Mouse (Mus musculus) CH12.LX (cell line): ENCODE measurements around the gene Tmem221. TPM values are rescaled to one million over a fixed set of nuclear protein-coding genes. Genes with fewer than 3 reads are reported as not detected.

Source experiments
- DNase-seq: peaks from one replicate; pipeline ENCODE4 v3.0.0-alpha.2; 2013; ENCODE audit errors: extremely low read depth
- H3K27ac ChIP-seq: 2 replicates; pipeline ENCODE4 v1.5.1; 2012; ENCODE audit warnings: low read depth, mild to moderate bottlenecking, control low read depth, moderate library complexity; ENCODE audit not compliant: insufficient read depth
- H3K27me3 ChIP-seq: replicated peaks from 2 replicates; pipeline ENCODE3; 2012; ENCODE audit warnings: inconsistent platforms
- H3K36me3 ChIP-seq, 2 experiments: replicated peaks in 1 of 2; 2 replicates each; pipeline versions ENCODE3 to v1.6.1; 2012; ENCODE audit warnings: inconsistent platforms in 1 of 2, low read length in 1 of 2, mild to moderate bottlenecking in 1 of 2, mixed read lengths in 1 of 2, moderate library complexity in 1 of 2; ENCODE audit not compliant: control insufficient read depth in 1 of 2, insufficient read depth in 1 of 2
- H3K4me1 ChIP-seq, 2 experiments: 2 replicates each; pipeline ENCODE4 v1.6.1; 2012; ENCODE audit warnings: inconsistent platforms in 1 of 2, moderate library complexity in 1 of 2; ENCODE audit not compliant: insufficient read depth in 2 of 2, control insufficient read depth in 1 of 2
- H3K4me2 ChIP-seq: 2 replicates; pipeline ENCODE4 v1.6.1; 2012; ENCODE audit warnings: low read depth, mild to moderate bottlenecking, control low read depth; ENCODE audit not compliant: poor library complexity, insufficient read depth, severe bottlenecking
- H3K4me3 ChIP-seq, 3 experiments: fragments of 150-350 bp in 1 of 3; sonication (generic) in 1 of 3; replicated peaks in 1 of 3; 2 replicates each; pipeline versions ENCODE3 to v1.5.1; 2011 to 2012; ENCODE audit warnings: low read depth in 2 of 3, low read length in 2 of 3, mild to moderate bottlenecking in 2 of 3, moderate library complexity in 2 of 3, control low read depth in 1 of 3, improper control_type of control experiment in 1 of 3, inconsistent platforms in 1 of 3, mixed read lengths in 1 of 3; ENCODE audit not compliant: poor library complexity in 1 of 3
- H3K79me2 ChIP-seq: replicated peaks from 2 replicates; pipeline ENCODE4 v1.6.1; 2012; ENCODE audit warnings: mild to moderate bottlenecking, moderate library complexity; ENCODE audit not compliant: control insufficient read depth, poor library complexity, insufficient read depth, severe bottlenecking; ENCODE audit errors: extremely low read depth
- H3K9ac ChIP-seq: 2 replicates; pipeline ENCODE4 v1.6.1; 2012; ENCODE audit warnings: low read depth, mild to moderate bottlenecking, control low read depth, moderate library complexity; ENCODE audit not compliant: insufficient read depth
- H3K9me3 ChIP-seq: replicated peaks from 2 replicates; pipeline ENCODE3; 2012; ENCODE audit warnings: low read length, inconsistent platforms, mixed read lengths
- BHLHE40 ChIP-seq: IDR thresholded peaks from 2 replicates; pipeline ENCODE4 v1.6.1; 2011; ENCODE audit warnings: mild to moderate bottlenecking, low read depth, low read length, improper control_type of control experiment
- CHD1 ChIP-seq: IDR thresholded peaks from 2 replicates; pipeline ENCODE4 v1.6.1; 2012; ENCODE audit warnings: low read depth, low read length, improper control_type of control experiment, inconsistent platforms
- CHD2 ChIP-seq: IDR thresholded peaks from 2 replicates; pipeline ENCODE4 v1.6.1; 2011; ENCODE audit warnings: low read length, improper control_type of control experiment
- CTCF ChIP-seq, 2 experiments: IDR thresholded peaks in 1 of 2; conservative IDR thresholded peaks in 1 of 2; 2 replicates each; pipeline ENCODE4 v1.5.1; 2011 to 2012; ENCODE audit warnings: low read depth in 2 of 2, low read length in 2 of 2, improper control_type of control experiment in 1 of 2, inconsistent platforms in 1 of 2, mild to moderate bottlenecking in 1 of 2, moderate library complexity in 1 of 2
- EP300 ChIP-seq: IDR thresholded peaks from 2 replicates; pipeline ENCODE4 v1.6.1; 2011; ENCODE audit warnings: low read length, improper control_type of control experiment
- ETS1 ChIP-seq: conservative IDR thresholded peaks from 2 replicates; pipeline ENCODE4 v1.6.1; 2012; ENCODE audit warnings: low read depth, mild to moderate bottlenecking, inconsistent platforms, low read length, improper control_type of control experiment, moderate library complexity
- GABPA ChIP-seq: IDR thresholded peaks from 2 replicates; pipeline ENCODE4 v1.6.1; 2012; ENCODE audit warnings: low read depth, low read length, improper control_type of control experiment, inconsistent platforms; ENCODE audit not compliant: insufficient replicate concordance
- HCFC1 ChIP-seq: IDR thresholded peaks from 2 replicates; pipeline ENCODE4 v1.6.1; 2012; ENCODE audit warnings: low read depth, mild to moderate bottlenecking, inconsistent platforms, low read length, improper control_type of control experiment
- IRF4 ChIP-seq: IDR thresholded peaks from 2 replicates; pipeline ENCODE4 v1.6.1; 2014; ENCODE audit warnings: low read depth, mild to moderate bottlenecking, inconsistent platforms, low read length, improper control_type of control experiment
- JUN ChIP-seq: IDR thresholded peaks from 2 replicates; pipeline ENCODE4 v1.6.1; 2011; ENCODE audit warnings: low read depth, mild to moderate bottlenecking, low read length, improper control_type of control experiment, moderate library complexity; ENCODE audit not compliant: insufficient read depth
- JUND ChIP-seq: conservative IDR thresholded peaks from 2 replicates; pipeline ENCODE4 v1.6.1; 2011; ENCODE audit warnings: low read depth, low read length, improper control_type of control experiment
- KAT2A ChIP-seq: IDR thresholded peaks from 2 replicates; pipeline ENCODE4 v1.6.1; 2012; ENCODE audit warnings: low read length, improper control_type of control experiment, inconsistent platforms; ENCODE audit not compliant: insufficient replicate concordance
- MEF2A ChIP-seq: IDR thresholded peaks from 2 replicates; pipeline ENCODE4 v1.6.1; 2014; ENCODE audit warnings: low read depth, mild to moderate bottlenecking, inconsistent platforms, low read length, improper control_type of control experiment, borderline replicate concordance
- MXI1 ChIP-seq: IDR thresholded peaks from 2 replicates; pipeline ENCODE4 v1.6.1; 2011; ENCODE audit warnings: mild to moderate bottlenecking, low read depth, low read length, improper control_type of control experiment
- MYC ChIP-seq: IDR thresholded peaks from 2 replicates; pipeline ENCODE4 v1.6.1; 2011; ENCODE audit warnings: low read depth, mild to moderate bottlenecking, improper control_type of control experiment, low read length
- NELFE ChIP-seq: IDR thresholded peaks from 2 replicates; pipeline ENCODE4 v1.6.1; 2011; ENCODE audit warnings: low read depth, low read length, improper control_type of control experiment
- PAX5 ChIP-seq: IDR thresholded peaks from 2 replicates; pipeline ENCODE4 v1.6.1; 2012; ENCODE audit warnings: low read length, inconsistent platforms, mixed read lengths
- POLR2A ChIP-seq: IDR thresholded peaks from 2 replicates; pipeline ENCODE4 v1.6.1; 2011; ENCODE audit warnings: low read depth, mild to moderate bottlenecking, improper control_type of control experiment, low read length
- RAD21 ChIP-seq: IDR thresholded peaks from 2 replicates; pipeline ENCODE4 v1.6.1; 2011; ENCODE audit warnings: low read depth, mild to moderate bottlenecking, low read length, improper control_type of control experiment, moderate library complexity
- RCOR1 ChIP-seq: conservative IDR thresholded peaks from 2 replicates; pipeline ENCODE4 v1.6.1; 2012; ENCODE audit warnings: low read depth, mild to moderate bottlenecking, inconsistent platforms, low read length, improper control_type of control experiment
- SIN3A ChIP-seq: IDR thresholded peaks from 2 replicates; pipeline ENCODE4 v1.6.1; 2012; ENCODE audit warnings: low read length, improper control_type of control experiment, inconsistent platforms
- SMC3 ChIP-seq: IDR thresholded peaks from 2 replicates; pipeline ENCODE4 v1.6.1; 2011; ENCODE audit warnings: low read depth, low read length, improper control_type of control experiment
- TBP ChIP-seq: conservative IDR thresholded peaks from 2 replicates; pipeline ENCODE4 v1.6.1; 2011; ENCODE audit warnings: low read depth, low read length, improper control_type of control experiment
- TCF12 ChIP-seq: IDR thresholded peaks from 2 replicates; pipeline ENCODE4 v1.6.1; 2014; ENCODE audit warnings: low read depth, mild to moderate bottlenecking, inconsistent platforms, low read length, improper control_type of control experiment
- UBTF ChIP-seq: IDR thresholded peaks from 2 replicates; pipeline ENCODE4 v1.6.1; 2012; ENCODE audit warnings: low read depth, mild to moderate bottlenecking, inconsistent platforms, low read length, improper control_type of control experiment, moderate library complexity
- USF1 ChIP-seq: IDR thresholded peaks from 2 replicates; pipeline ENCODE4 v1.6.1; 2014; ENCODE audit warnings: low read depth, mild to moderate bottlenecking, inconsistent platforms, low read length, improper control_type of control experiment
- USF2 ChIP-seq: conservative IDR thresholded peaks from 2 replicates; pipeline ENCODE4 v1.6.1; 2011; ENCODE audit warnings: low read depth, low read length, improper control_type of control experiment
- ZC3H11A ChIP-seq: IDR thresholded peaks from 2 replicates; pipeline ENCODE4 v1.6.1; 2012; ENCODE audit warnings: low read depth, mild to moderate bottlenecking, inconsistent platforms, low read length, improper control_type of control experiment
- ZKSCAN1 ChIP-seq: IDR thresholded peaks from 2 replicates; pipeline ENCODE4 v1.6.1; 2012; ENCODE audit warnings: low read depth, inconsistent platforms, low read length, improper control_type of control experiment, borderline replicate concordance
- ZMIZ1 ChIP-seq: IDR thresholded peaks from 2 replicates; pipeline ENCODE4 v1.6.1; 2012; ENCODE audit warnings: low read depth, mild to moderate bottlenecking, inconsistent platforms, low read length, improper control_type of control experiment
- ZNF384 ChIP-seq: IDR thresholded peaks from 2 replicates; pipeline ENCODE4 v1.6.1; 2012; ENCODE audit warnings: low read depth, low read length, improper control_type of control experiment, inconsistent platforms
- dilution Hi-C: fragments of 300-500 bp; cut with MboI; formaldehyde crosslinking; loops from 2 replicates; pipeline ENCODE4 v1.14.3; 2020; ENCODE audit warnings: low sequenced_read_pairs; ENCODE audit not compliant: extremely low pct_unique_long_range_greater_than_20kb, extremely low pct_ligation_motif_present
- in situ Hi-C: fragments of 300-500 bp; cut with MboI; formaldehyde crosslinking; loops from 3 replicates; pipeline ENCODE4 v1.14.3; 2019; ENCODE audit warnings: low sequenced_read_pairs, low pct_ligation_motif_present, low pct_unique_long_range_greater_than_20kb, mixed read lengths
- polyA plus RNA-seq: library from polyadenylated mRNA; unstranded; fragments of >175 nt; gene quantifications from 2 replicates; pipeline ENCODE4 v1.2.1, GENCODE M21; 2012; ENCODE audit warnings: low read depth; ENCODE audit not compliant: insufficient read length
- total RNA-seq, 2 experiments: library from RNA; depleted of rRNA; stranded (reverse); fragments of 300-350 nt in 1 of 2; fragments of >200 nt in 1 of 2; gene quantifications; 2 replicates each; pipeline ENCODE4 v1.2.3; 2012 to 2014

Tmem221 gene
- total and polyA plus RNA-seq, 3 experiments: 0.51 TPM; not detected in 2

GRCm38 (mm10) chr8:71596384-71596783 lies 37.7 kb upstream of the Tmem221 start:
- Histone ChIP-seq H3K79me2 (peaks cover 20% of the 10 kb centered on the region), H3K27me3 (no peaks in the 10 kb centered on the region), H3K27ac (peak overlapping the region; percentile 98), H3K9ac (peak overlapping the region; percentile 15; the same call in 1 of the 2 replicates), H3K36me3 (peaks cover 10 to 45% of the 10 kb centered on the region in 2 experiments), H3K9me3 (no peaks in the 10 kb centered on the region), H3K4me2 (peak overlapping the region; percentile 40), H3K4me3 (peak overlapping the region; percentile 23 to 89 (median 46)), H3K4me1 (peaks cover 38 to 64% of the 10 kb centered on the region in 2 experiments)
- in situ Hi-C loops: no loop called here
- TF ChIP-seq CTCF (conservative IDR thresholded peaks at IDR 0.05 in 1 of 2, IDR thresholded peaks at IDR 0.05 in 1 of 2; ENCODE audit: low read depth in 2 of 2, low read length in 2 of 2) (peak in 1 of 2 experiments; percentile 42; a peak in 2 of 4 replicates), ZMIZ1 (0 out of 2 replicates have a peak, but pooled peaks have one; percentile 17), NELFE (no peak), SMC3 (no peak)
- DNase-seq: no peak
- dilution Hi-C loops: no loop called here

DNA sequence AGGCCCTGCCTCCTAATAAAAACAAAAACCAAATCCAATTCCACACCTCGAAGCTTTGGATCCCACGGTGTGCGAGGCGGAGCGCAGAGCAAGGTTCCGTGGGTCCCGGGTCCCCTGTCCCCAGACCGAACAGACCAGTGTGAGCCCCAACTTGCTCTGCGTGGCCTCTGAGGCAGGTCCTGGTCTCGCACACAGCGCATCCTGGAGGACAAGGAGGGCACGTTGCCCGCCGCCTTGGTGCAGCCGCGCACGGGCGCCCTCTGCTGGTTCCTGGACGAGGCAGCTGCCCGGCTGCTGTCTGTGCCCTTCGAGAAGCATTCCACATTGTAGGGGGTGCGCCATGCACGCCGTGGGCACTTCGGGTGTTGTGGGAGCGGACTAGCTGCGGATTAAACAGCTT lies 37.2 kb upstream of the Tmem221 start:
- Histone ChIP-seq H3K79me2 (peaks cover 20% of the 10 kb centered on the region), H3K36me3 (peaks cover 10 to 41% of the 10 kb centered on the region in 2 experiments), H3K27me3 (no peaks in the 10 kb centered on the region), H3K9ac (peak overlapping the region; percentile 60; the same call in 1 of the 2 replicates), H3K4me1 (peaks cover 40 to 68% of the 10 kb centered on the region in 2 experiments), H3K4me3 (peak overlapping the region; percentile 46 to 89 (median 70)), H3K9me3 (no peaks in the 10 kb centered on the region), H3K27ac (peak overlapping the region; percentile 98), H3K4me2 (peak overlapping the region; percentile 40)
- dilution Hi-C loops (no loop called here), in situ Hi-C loops (no loop called here)
- peak; percentile 82 for DNase-seq
- peak; percentile 94 for TF ChIP-seq SMC3
- TF ChIP-seq TBP: 0 out of 2 replicates have a peak, but pooled peaks have one; percentile 17
- TF ChIP-seq POLR2A: peak; percentile 67
- TF ChIP-seq USF1: no peak
- peak; percentile 40; the same call in 1 of the 2 replicates for TF ChIP-seq TCF12
- 0 out of 2 replicates have a peak, but pooled peaks have one; percentile 67 for TF ChIP-seq UBTF
- TF ChIP-seq USF2: no peak
- TF ChIP-seq RAD21: peak; percentile 59
- TF ChIP-seq MXI1: peak; percentile 84; the same call in 1 of the 2 replicates
- no peak for TF ChIP-seq JUND
- TF ChIP-seq PAX5: no peak
- TF ChIP-seq MYC: peak; percentile 74; the same call in 1 of the 2 replicates
- TF ChIP-seq GABPA: no peak
- TF ChIP-seq ZMIZ1: peak; percentile 65; the same call in 1 of the 2 replicates
- TF ChIP-seq JUN: no peak
- TF ChIP-seq CHD2: 0 out of 2 replicates have a peak, but pooled peaks have one; percentile 8
- TF ChIP-seq NELFE: peak; percentile 65
- peak; percentile 45; the same call in 1 of the 2 replicates for TF ChIP-seq IRF4
- TF ChIP-seq ZKSCAN1: no peak
- TF ChIP-seq CTCF (conservative IDR thresholded peaks at IDR 0.05 in 1 of 2, IDR thresholded peaks at IDR 0.05 in 1 of 2; ENCODE audit: low read depth in 2 of 2, low read length in 2 of 2): peak; percentile 61 to 100
- peak; percentile 44 for TF ChIP-seq BHLHE40
- TF ChIP-seq EP300: no peak
- no peak for TF ChIP-seq KAT2A
- TF ChIP-seq MEF2A: no peak
- no peak for TF ChIP-seq RCOR1
- no peak for TF ChIP-seq HCFC1
- TF ChIP-seq ZNF384: no peak
- TF ChIP-seq CHD1: no peak
- peak; percentile 63; the same call in 1 of the 2 replicates for TF ChIP-seq SIN3A
- TF ChIP-seq ZC3H11A: no peak; the same call in 1 of the 2 replicates
- TF ChIP-seq ETS1: 0 out of 2 replicates have a peak, but pooled peaks have one; percentile 8
